Mouse (Mus musculus): ENCODE data around the gene Fggy.

DNA sequence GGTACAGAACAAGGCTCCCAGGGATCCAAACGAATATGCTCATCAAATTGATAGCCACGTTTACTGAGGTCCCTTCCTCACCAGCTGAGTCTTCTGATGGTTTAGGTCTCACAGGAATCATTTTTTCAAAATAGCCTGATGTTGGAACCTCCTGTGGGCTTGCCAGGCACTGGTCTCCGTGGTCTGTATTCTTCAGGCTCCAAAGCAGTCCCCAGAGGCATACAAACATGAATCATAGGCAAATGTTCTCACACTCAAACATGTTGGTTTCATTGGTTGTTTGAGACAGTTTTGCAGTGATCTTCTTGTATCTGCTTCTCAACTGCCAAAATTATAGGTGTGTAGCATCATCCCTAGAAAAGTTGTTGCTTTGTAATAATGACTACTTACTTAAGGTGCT is 156.0 kb downstream of the Fggy start:
- TF ChIP-seq POLR2A (IDR thresholded peaks at IDR 0.05; ENCODE audit: borderline replicate concordance, insufficient read depth, low read length) (no peak), CTCF (IDR thresholded peaks at IDR 0.05; ENCODE audit: borderline replicate concordance, insufficient read depth, low read depth, low read length) (no peak)
